Mouse (Mus musculus) heart, embryonic 14.5 days (tissue): Measurements from ENCODE around the gene Mxi1. TPM values are rescaled to one million over a fixed set of nuclear protein-coding genes. Genes with fewer than 3 reads are reported as not detected.

ENCODE experiments used
- ATAC-seq: fragments of 200-750 bp; cut with Nextera tagmentation; 2 replicates; pipeline ENCODE4 v1.8.0; 2017; ENCODE audit warnings: low read depth, moderate TSS enrichment; ENCODE audit not compliant: insufficient number of reproducible peaks, insufficient read depth, low FRiP score
- H3K27ac ChIP-seq, 2 experiments: fragments of 200-500 bp in 1 of 2; fragments of 300-500 bp in 1 of 2; sonication (generic) in 1 of 2; replicated peaks in 1 of 2; 2 replicates each; pipeline ENCODE4 v1.5.1; 2012 to 2014; ENCODE audit warnings: low read depth in 2 of 2, low read length in 2 of 2, control low read depth in 1 of 2, mild to moderate bottlenecking in 1 of 2, mixed read lengths in 1 of 2; ENCODE audit not compliant: control insufficient read depth in 1 of 2, insufficient read depth in 1 of 2
- H3K27me3 ChIP-seq: fragments of 300-500 bp; sonication (generic); 2 replicates; pipeline ENCODE4 v1.6.1; 2014; ENCODE audit warnings: mild to moderate bottlenecking, low read length, control low read depth; ENCODE audit not compliant: control insufficient read depth, insufficient read depth
- H3K36me3 ChIP-seq: fragments of 300-500 bp; sonication (generic); 2 replicates; pipeline ENCODE4 v1.6.1; 2014; ENCODE audit warnings: mild to moderate bottlenecking, control low read depth, low read length, mixed read lengths; ENCODE audit not compliant: control insufficient read depth, insufficient read depth
- H3K4me1 ChIP-seq, 2 experiments: fragments of 200-500 bp in 1 of 2; fragments of 300-500 bp in 1 of 2; sonication (generic) in 1 of 2; 2 replicates each; pipeline ENCODE4 v1.6.1; 2012 to 2014; ENCODE audit warnings: low read length in 2 of 2, control low read depth in 1 of 2, mixed read lengths in 1 of 2; ENCODE audit not compliant: control insufficient read depth in 2 of 2, insufficient read depth in 2 of 2
- H3K4me2 ChIP-seq: fragments of 300-500 bp; sonication (generic); 2 replicates; pipeline ENCODE4 v1.6.1; 2014; ENCODE audit warnings: mild to moderate bottlenecking, low read length
- H3K4me3 ChIP-seq, 2 experiments: fragments of 200-500 bp in 1 of 2; fragments of 300-500 bp in 1 of 2; sonication (generic) in 1 of 2; 2 replicates each; pipeline ENCODE4 v1.5.1; 2012 to 2014; ENCODE audit warnings: low read length in 2 of 2, mild to moderate bottlenecking in 2 of 2, control low read depth in 1 of 2, low read depth in 1 of 2, moderate library complexity in 1 of 2; ENCODE audit not compliant: control insufficient read depth in 1 of 2, insufficient read depth in 1 of 2
- H3K9ac ChIP-seq: fragments of 300-500 bp; sonication (generic); 2 replicates; pipeline ENCODE4 v1.6.1; 2014; ENCODE audit warnings: mild to moderate bottlenecking, low read length
- H3K9me3 ChIP-seq: fragments of 300-500 bp; sonication (generic); 2 replicates; pipeline ENCODE4 v1.6.1; 2016; ENCODE audit warnings: low read length, control low read depth; ENCODE audit not compliant: control insufficient read depth
- WGBS: fragments of 180-500 bp; shearing (Covaris S2); extraction: QIAGEN DNeasy Blood & Tissue Kit; methylation state at CpG from one replicate; pipeline ENCODE4 v1.1.7; 2014; 5-methylcytosine and 5-hydroxymethylcytosine counted together
- polyA plus RNA-seq: library from polyadenylated mRNA; unstranded; fragments of >200 nt; fragmentation: Nextera tagmentation; extraction: Ambion mirVana; gene quantifications from 2 replicates; pipeline ENCODE4 v1.2.1, GENCODE M21; 2014

The Mxi1 gene
- polyA plus RNA-seq, 1 experiment from 2014 or later, result 49.7 TPM

- no peak overlapping the region for H3K4me3 ChIP-seq
- ATAC-seq, result no peak
- no peaks in the 10 kb centered on the region for H3K9me3 ChIP-seq
- no peaks in the 10 kb centered on the region for H3K4me1 ChIP-seq
- H3K27ac ChIP-seq, result no peak overlapping the region
- no peaks in the 10 kb centered on the region for H3K36me3 ChIP-seq
- H3K9ac ChIP-seq, result no peak overlapping the region
- WGBS, result 76% methylated on average over 12 of the region's 12 CpGs
- no peaks in the 10 kb centered on the region for H3K27me3 ChIP-seq
- no peak overlapping the region for H3K4me2 ChIP-seq
Observed at GRCm38 (mm10) chr19:53397451-53398233, 87.3 kb downstream of the Mxi1 start.

GRCm38 (mm10) chr19:53399213-53399612 is 88.9 kb downstream of the Mxi1 start:
- WGBS, result 60% methylated on average over 4 of the region's 4 CpGs
- no peaks in the 10 kb centered on the region for H3K36me3 ChIP-seq
- peaks cover 0 to 2% of the 10 kb centered on the region in 2 experiments; a peak in 1 of 4 replicates for H3K4me1 ChIP-seq
- H3K27ac ChIP-seq, result no peak overlapping the region
- ATAC-seq, result no peak
- no peak overlapping the region for H3K4me2 ChIP-seq
- no peak overlapping the region for H3K4me3 ChIP-seq
- H3K9ac ChIP-seq, result no peak overlapping the region
- H3K27me3 ChIP-seq, result no peaks in the 10 kb centered on the region
- no peaks in the 10 kb centered on the region for H3K9me3 ChIP-seq

GRCm38 (mm10) chr19:53400332-53401110 is 90.2 kb downstream of the Mxi1 start:
- Histone ChIP-seq H3K27ac (no peak overlapping the region), H3K4me3 (no peak overlapping the region), H3K4me2 (no peak overlapping the region), H3K9me3 (no peaks in the 10 kb centered on the region), H3K36me3 (no peaks in the 10 kb centered on the region), H3K9ac (no peak overlapping the region), H3K4me1 (peaks cover 0 to 2% of the 10 kb centered on the region in 2 experiments; a peak in 1 of 4 replicates), H3K27me3 (no peaks in the 10 kb centered on the region)
- ATAC-seq, result no peak
- 76% methylated on average over 16 of the region's 16 CpGs for WGBS

GRCm38 (mm10) chr19:53402741-53403432 is 92.6 kb downstream of the Mxi1 start:
- H3K27ac ChIP-seq, result no peak overlapping the region
- no peaks in the 10 kb centered on the region for H3K36me3 ChIP-seq
- H3K9me3 ChIP-seq, result no peaks in the 10 kb centered on the region
- no peak overlapping the region for H3K9ac ChIP-seq
- no peaks in the 10 kb centered on the region for H3K27me3 ChIP-seq
- no peak overlapping the region for H3K4me3 ChIP-seq
- peaks cover 0 to 2% of the 10 kb centered on the region in 2 experiments; a peak in 1 of 4 replicates for H3K4me1 ChIP-seq
- 42% methylated on average over 12 of the region's 12 CpGs for WGBS
- ATAC-seq, result no peak
- H3K4me2 ChIP-seq, result no peak overlapping the region

GRCm38 (mm10) chr19:53404219-53404836 is 94.0 kb downstream of the Mxi1 start:
- Histone ChIP-seq H3K36me3 (no peaks in the 10 kb centered on the region), H3K9me3 (no peaks in the 10 kb centered on the region), H3K9ac (no peak overlapping the region), H3K4me3 (no peak overlapping the region), H3K27me3 (no peaks in the 10 kb centered on the region), H3K4me2 (no peak overlapping the region), H3K27ac (no peak overlapping the region), H3K4me1 (peaks cover 0 to 2% of the 10 kb centered on the region in 2 experiments; a peak in 1 of 4 replicates)
- ATAC-seq, result no peak
- 71% methylated on average over 10 of the region's 10 CpGs for WGBS

GRCm38 (mm10) chr19:53404837-53405356 is 94.6 kb downstream of the Mxi1 start:
- H3K4me3 ChIP-seq, result no peak overlapping the region
- no peak overlapping the region for H3K27ac ChIP-seq
- no peak for ATAC-seq
- no peak overlapping the region for H3K9ac ChIP-seq
- no peaks in the 10 kb centered on the region for H3K36me3 ChIP-seq
- H3K4me2 ChIP-seq, result no peak overlapping the region
- 78% methylated on average over 18 of the region's 18 CpGs for WGBS
- no peaks in the 10 kb centered on the region for H3K9me3 ChIP-seq
- peaks cover under 1 to 2% of the 10 kb centered on the region in 2 experiments; a peak in 1 of 4 replicates for H3K4me1 ChIP-seq
- H3K27me3 ChIP-seq, result no peaks in the 10 kb centered on the region

- Histone ChIP-seq H3K27ac (no peak overlapping the region), H3K4me1 (peaks cover 6 to 8% of the 10 kb centered on the region in 2 experiments; a peak in 2 of 4 replicates), H3K27me3 (no peaks in the 10 kb centered on the region), H3K4me3 (no peak overlapping the region), H3K36me3 (no peaks in the 10 kb centered on the region), H3K9me3 (no peaks in the 10 kb centered on the region), H3K4me2 (no peak overlapping the region), H3K9ac (no peak overlapping the region)
- ATAC-seq, result no peak
- 49% methylated on average over 2 of the region's 2 CpGs for whole genome bisulfite sequencing
Observed at GRCm38 (mm10) chr19:53405810-53406209, 95.5 kb downstream of the Mxi1 start.
